Mouse (Mus musculus) MEL (cell line): ENCODE measurements around the gene Tmem179. TPM values are rescaled to one million over a fixed set of nuclear protein-coding genes. Genes with fewer than 3 reads are reported as not detected.

ENCODE experiments used
- DNase-seq: peaks from one replicate; pipeline ENCODE4 v3.0.0; 2011; ENCODE audit warnings: low read depth, low spot score
- H3K27ac ChIP-seq: 2 replicates; pipeline ENCODE4 v1.5.1; 2012; ENCODE audit warnings: low read depth, mild to moderate bottlenecking, control low read depth, low read length, moderate library complexity; ENCODE audit not compliant: control insufficient read depth
- H3K27me3 ChIP-seq, 2 experiments: fragments of 150-350 bp in 1 of 2; sonication (generic) in 1 of 2; 2 replicates each; pipeline ENCODE4 v1.6.1; 2012; ENCODE audit warnings: low read length in 2 of 2, mild to moderate bottlenecking in 2 of 2, improper control_type of control experiment in 1 of 2, moderate library complexity in 1 of 2; ENCODE audit not compliant: insufficient read depth in 2 of 2, control insufficient read depth in 1 of 2
- H3K36me3 ChIP-seq, 2 experiments: 2 replicates each; pipeline ENCODE4 v1.6.1; 2012 to 2014; ENCODE audit warnings: low read length in 2 of 2, improper control_type of control experiment in 1 of 2, inconsistent platforms in 1 of 2, mild to moderate bottlenecking in 1 of 2; ENCODE audit not compliant: insufficient read depth in 2 of 2, control insufficient read depth in 1 of 2
- H3K4me1 ChIP-seq, 2 experiments: fragments of 150-350 bp in 1 of 2; sonication (generic) in 1 of 2; 2 replicates each; pipeline ENCODE4 v1.6.1; 2012; ENCODE audit warnings: low read length in 2 of 2, improper control_type of control experiment in 1 of 2, mild to moderate bottlenecking in 1 of 2; ENCODE audit not compliant: insufficient read depth in 2 of 2, control insufficient read depth in 1 of 2
- H3K4me3 ChIP-seq, 2 experiments: fragments of 150-350 bp in 1 of 2; sonication (generic) in 1 of 2; 2 replicates each; pipeline ENCODE4 v1.5.1; 2012; ENCODE audit warnings: low read depth in 2 of 2, low read length in 2 of 2, mild to moderate bottlenecking in 2 of 2, moderate library complexity in 2 of 2, control low read depth in 1 of 2, improper control_type of control experiment in 1 of 2; ENCODE audit not compliant: control insufficient read depth in 1 of 2, insufficient read depth in 1 of 2
- H3K79me2 ChIP-seq: 2 replicates; pipeline ENCODE4 v1.6.1; 2012; ENCODE audit warnings: mild to moderate bottlenecking, low read length, moderate library complexity; ENCODE audit not compliant: control insufficient read depth, poor library complexity, insufficient read depth
- H3K9ac ChIP-seq: 2 replicates; pipeline ENCODE4 v1.6.1; 2012; ENCODE audit warnings: low read depth, mild to moderate bottlenecking, control low read depth, low read length, moderate library complexity; ENCODE audit not compliant: control insufficient read depth, poor library complexity, severe bottlenecking
- H3K9me3 ChIP-seq: fragments of 150-350 bp; sonication (generic); replicated peaks from 2 replicates; pipeline ENCODE4 v1.6.1; 2012; ENCODE audit warnings: mild to moderate bottlenecking, low read length, improper control_type of control experiment, moderate library complexity; ENCODE audit not compliant: insufficient read depth
- CTCF ChIP-seq, 3 experiments: IDR thresholded peaks in 2 of 3; conservative IDR thresholded peaks in 1 of 3; 2 replicates each; pipeline ENCODE4 v1.5.1; 2011 to 2012; ENCODE audit warnings: low read length in 3 of 3, low read depth in 2 of 3, mild to moderate bottlenecking in 2 of 3, improper control_type of control experiment in 1 of 3, inconsistent platforms in 1 of 3, mixed read lengths in 1 of 3, moderate library complexity in 1 of 3; ENCODE audit not compliant: control insufficient read depth in 1 of 3, insufficient read depth in 1 of 3, poor library complexity in 1 of 3, severe bottlenecking in 1 of 3
- EP300 ChIP-seq, 2 experiments: IDR thresholded peaks; 2 replicates each; pipeline ENCODE4 v1.6.1; 2011; ENCODE audit warnings: improper control_type of control experiment in 2 of 2, low read length in 2 of 2, low read depth in 1 of 2, mild to moderate bottlenecking in 1 of 2
- JUND ChIP-seq: IDR thresholded peaks from 2 replicates; pipeline ENCODE4 v1.6.1; 2011; ENCODE audit warnings: low read depth, mild to moderate bottlenecking, improper control_type of control experiment, low read length
- MAFK ChIP-seq: IDR thresholded peaks from 2 replicates; pipeline ENCODE4 v1.6.1; 2011; ENCODE audit warnings: low read depth, mild to moderate bottlenecking, low read length, improper control_type of control experiment, borderline replicate concordance
- MAX ChIP-seq: IDR thresholded peaks from 2 replicates; pipeline ENCODE4 v1.6.1; 2011; ENCODE audit warnings: low read length, improper control_type of control experiment
- MEF2A ChIP-seq: IDR thresholded peaks from 2 replicates; pipeline ENCODE4 v1.6.1; 2014; ENCODE audit warnings: low read depth, mild to moderate bottlenecking, inconsistent platforms, low read length, improper control_type of control experiment; ENCODE audit not compliant: poor library complexity, insufficient replicate concordance, severe bottlenecking; ENCODE audit errors: extremely low read depth
- MXI1 ChIP-seq: IDR thresholded peaks from 2 replicates; pipeline ENCODE4 v1.6.1; 2011; ENCODE audit warnings: mild to moderate bottlenecking, low read depth, low read length, improper control_type of control experiment
- MYB ChIP-seq: IDR thresholded peaks from 2 replicates; pipeline ENCODE4 v1.6.1; 2011; ENCODE audit warnings: mild to moderate bottlenecking, low read depth, low read length, improper control_type of control experiment
- NELFE ChIP-seq: IDR thresholded peaks from 2 replicates; pipeline ENCODE4 v1.6.1; 2011; ENCODE audit warnings: low read depth, low read length, improper control_type of control experiment
- NRF1 ChIP-seq: IDR thresholded peaks from 2 replicates; pipeline ENCODE4 v1.6.1; 2014; ENCODE audit warnings: low read depth, mild to moderate bottlenecking, inconsistent platforms, low read length, improper control_type of control experiment, moderate library complexity; ENCODE audit not compliant: poor library complexity, insufficient read depth, severe bottlenecking
- POLR2A ChIP-seq, 2 experiments: IDR thresholded peaks; 2 replicates each; pipeline ENCODE4 v1.6.1; 2011 to 2012; ENCODE audit warnings: low read length in 2 of 2, mild to moderate bottlenecking in 2 of 2, control low read depth in 1 of 2, improper control_type of control experiment in 1 of 2, low read depth in 1 of 2, moderate library complexity in 1 of 2; ENCODE audit not compliant: control insufficient read depth in 1 of 2, insufficient read depth in 1 of 2, poor library complexity in 1 of 2
- SIN3A ChIP-seq: IDR thresholded peaks from 2 replicates; pipeline ENCODE4 v1.6.1; 2012; ENCODE audit warnings: low read length, improper control_type of control experiment, inconsistent platforms
- TAL1 ChIP-seq: IDR thresholded peaks from 2 replicates; pipeline ENCODE4 v1.6.1; 2012; ENCODE audit warnings: mild to moderate bottlenecking, inconsistent platforms, low read length, moderate library complexity, mixed read lengths
- TBP ChIP-seq: IDR thresholded peaks from 2 replicates; pipeline ENCODE4 v1.8.0; 2011; ENCODE audit warnings: low read depth, low read length, improper control_type of control experiment
- TCF12 ChIP-seq: IDR thresholded peaks from 2 replicates; pipeline ENCODE4 v1.6.1; 2014; ENCODE audit warnings: low read depth, mild to moderate bottlenecking, inconsistent platforms, low read length, improper control_type of control experiment, moderate library complexity
- USF2 ChIP-seq, 2 experiments: IDR thresholded peaks; 2 replicates each; pipeline ENCODE4 v1.6.1; 2011 to 2012; ENCODE audit warnings: improper control_type of control experiment in 2 of 2, low read length in 2 of 2, borderline replicate concordance in 1 of 2, inconsistent platforms in 1 of 2, low read depth in 1 of 2, mild to moderate bottlenecking in 1 of 2; ENCODE audit not compliant: insufficient read depth in 1 of 2
- ZC3H11A ChIP-seq: IDR thresholded peaks from 2 replicates; pipeline ENCODE4 v1.6.1; 2012; ENCODE audit warnings: low read depth, mild to moderate bottlenecking, inconsistent platforms, low read length, improper control_type of control experiment
- ZKSCAN1 ChIP-seq: IDR thresholded peaks from 2 replicates; pipeline ENCODE4 v1.6.1; 2012; ENCODE audit warnings: low read depth, mild to moderate bottlenecking, inconsistent platforms, low read length, improper control_type of control experiment, moderate library complexity
- ZNF384 ChIP-seq: IDR thresholded peaks from 2 replicates; pipeline ENCODE4 v1.6.1; 2012; ENCODE audit warnings: low read depth, mild to moderate bottlenecking, inconsistent platforms, low read length, improper control_type of control experiment
- polyA plus RNA-seq, 2 experiments: library from polyadenylated mRNA; stranded (reverse) in 1 of 2; unstranded in 1 of 2; fragments of >175 nt in 1 of 2; fragments of >200 nt in 1 of 2; gene quantifications; 2 replicates each; pipeline versions ENCODE4 v1.2.1 to v1.2.4; 2012; ENCODE audit warnings: low replicate concordance in 2 of 2, low read depth in 1 of 2; ENCODE audit not compliant: insufficient read length in 2 of 2, insufficient read depth in 1 of 2, missing spikeins in 1 of 2
- total RNA-seq: library from RNA; depleted of rRNA; stranded (reverse); fragments of 300-350 nt; gene quantifications from 2 replicates; pipeline ENCODE4 v1.2.3, GENCODE M21; 2012

The Tmem179 gene
- total and polyA plus RNA-seq, 3 experiments: 0.08 to 0.10 TPM; not detected in 1

DNA sequence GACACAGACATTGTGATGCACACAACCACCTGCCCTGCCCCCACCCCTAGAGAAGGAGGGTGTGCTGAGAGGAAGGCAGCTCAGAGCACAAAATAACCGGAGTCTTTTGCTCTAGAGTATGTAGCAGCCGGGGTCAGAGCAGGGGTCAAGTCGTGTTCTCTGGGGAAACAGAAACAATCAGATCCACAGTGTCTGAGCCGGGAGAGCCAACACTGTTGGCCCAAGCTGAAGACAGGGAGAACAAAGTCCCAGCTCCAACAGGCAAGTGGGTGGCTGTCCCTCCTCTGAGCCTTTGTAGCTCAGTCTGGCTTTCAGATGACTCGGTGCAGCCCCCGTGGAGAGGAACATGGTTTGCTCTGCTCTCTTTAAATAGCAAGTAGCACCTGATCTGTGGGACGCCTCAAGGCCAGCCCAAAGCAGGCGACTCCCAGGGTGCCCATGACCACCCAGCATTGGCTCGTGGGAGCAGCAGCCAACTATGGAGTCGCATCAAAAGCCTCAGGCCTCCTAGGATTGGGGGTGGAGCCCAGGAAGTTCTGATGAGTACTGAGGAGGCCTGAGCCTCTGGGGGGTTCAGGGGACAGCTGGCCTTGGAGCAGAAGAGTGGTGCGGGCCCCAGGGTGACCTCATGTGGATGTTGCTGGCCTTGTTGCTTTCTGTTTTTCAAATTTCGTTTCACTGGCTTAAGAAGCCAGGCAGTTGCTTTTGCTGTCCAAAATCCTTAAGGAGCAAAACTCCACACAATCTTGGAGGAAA, 28.6 kb upstream of the Tmem179 start:
- Histone ChIP-seq H3K79me2 (no peaks in the 10 kb centered on the region), H3K27me3 (no peaks in the 10 kb centered on the region), H3K9ac (no peak overlapping the region), H3K4me3 (no peak overlapping the region), H3K4me1 (no peaks in the 10 kb centered on the region), H3K27ac (no peak overlapping the region), H3K36me3 (no peaks in the 10 kb centered on the region), H3K9me3 (no peaks in the 10 kb centered on the region)
- TF ChIP-seq JUND (no peak), TCF12 (no peak), MEF2A (no peak), SIN3A (no peak), ZNF384 (no peak), MXI1 (no peak), MAFK (no peak), TAL1 (no peak), TBP (no peak), POLR2A (IDR thresholded peaks at IDR 0.05; ENCODE audit: control insufficient read depth in 1 of 2, insufficient read depth in 1 of 2, low read depth in 1 of 2, low read length in 2 of 2, poor library complexity in 1 of 2) (no peak), CTCF (IDR thresholded peaks at IDR 0.05 in 2 of 3, conservative IDR thresholded peaks at IDR 0.05 in 1 of 3; ENCODE audit: control insufficient read depth in 1 of 3, insufficient read depth in 1 of 3, low read depth in 2 of 3, low read length in 3 of 3, poor library complexity in 1 of 3, severe bottlenecking in 1 of 3) (no peak), MAX (no peak), NRF1 (no peak), USF2 (IDR thresholded peaks at IDR 0.05; ENCODE audit: borderline replicate concordance in 1 of 2, insufficient read depth in 1 of 2, low read depth in 1 of 2, low read length in 2 of 2) (no peak), NELFE (no peak), ZKSCAN1 (no peak)
- DNase-seq: no peak

DNA sequence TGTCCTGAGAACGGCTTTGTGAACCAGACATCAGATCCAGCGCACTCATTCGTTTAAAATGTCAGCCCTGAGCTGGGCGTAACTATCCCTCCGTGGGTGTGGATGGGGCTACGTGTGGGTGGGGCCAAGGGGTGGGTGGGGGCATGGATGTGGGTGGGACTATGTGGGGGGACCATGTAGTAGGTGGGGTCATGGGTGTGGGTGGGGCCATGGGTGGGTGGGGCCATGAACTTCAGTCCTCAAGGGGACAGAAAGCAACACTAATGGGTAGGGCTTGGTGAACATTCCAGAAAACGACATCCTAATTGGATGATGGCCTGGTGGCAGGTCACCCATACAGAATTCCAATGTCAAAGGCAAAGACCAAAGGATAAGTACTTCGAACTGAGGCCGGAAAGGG, 27.4 kb upstream of the Tmem179 start:
- TF ChIP-seq MAX (no peak), ZC3H11A (no peak), TBP (no peak), EP300 (IDR thresholded peaks at IDR 0.05; ENCODE audit: low read depth in 1 of 2, low read length in 2 of 2) (no peak), MYB (no peak)
- TF ChIP-seq, all 39 proteins: peak for 0
- no peak overlapping the region for H3K27ac ChIP-seq
- no peaks in the 10 kb centered on the region for H3K9me3 ChIP-seq
- H3K36me3 ChIP-seq: no peaks in the 10 kb centered on the region
- no peaks in the 10 kb centered on the region for H3K27me3 ChIP-seq
- no peak overlapping the region for H3K4me3 ChIP-seq
- DNase-seq: peak; percentile 45
- no peaks in the 10 kb centered on the region for H3K79me2 ChIP-seq
- H3K4me1 ChIP-seq: no peaks in the 10 kb centered on the region
- H3K9ac ChIP-seq: no peak overlapping the region
